ENCODE assay signal across 15 mouse cellular contexts in genomic region chr12:117479014-117479413, GRCm38 (mm10). TPM values are rescaled to one million over a fixed set of nuclear protein-coding genes. Genes with fewer than 3 reads are reported as not detected.
A peak's percentile ranks its signal among the peaks of the same experiment; 100 is the strongest.
DNase-seq lines count a peak whose midpoint lies in the region; ATAC-seq and TF ChIP-seq lines count a peak whose summit lies in the region.
"Had no signal": no experiment of that assay in that cellular context is flagged by ENCODE, and none has a peak within 500 bp of the region (broad histone marks: within the 10 kb centered on the region; RNA-seq: fewer than 3 reads in every experiment).

No protein-coding gene starts in this region.

- peaks cover 2% of the 10 kb centered on the region; the same call in 1 of the 2 replicates for H3K36me3 ChIP-seq in heart, adult 2 months (ENCODE audit: control insufficient read depth, insufficient read depth, low read length)
- H3K36me3 ChIP-seq in lung, embryonic 15.5 days: no peaks in the 10 kb centered on the region
- H3K36me3 ChIP-seq in lung, postnatal 0 days (ENCODE audit: insufficient read depth, low read length): no peaks in the 10 kb centered on the region
- H3K36me3 ChIP-seq in splenic B cell, adult 2 months (ENCODE audit: control insufficient read depth, insufficient read depth, low read length, poor library complexity, severe bottlenecking): no peaks in the 10 kb centered on the region

- peaks cover 9% of the 10 kb centered on the region for H3K4me1 ChIP-seq in heart, adult 2 months (ENCODE audit: control insufficient read depth, insufficient read depth, low read length)
- H3K4me1 ChIP-seq in lung, embryonic 15.5 days: peaks cover 25% of the 10 kb centered on the region
- H3K4me1 ChIP-seq in lung, postnatal 0 days (ENCODE audit: insufficient read depth, low read depth, low read length): no peaks in the 10 kb centered on the region

- no peaks in the 10 kb centered on the region for H3K9me3 ChIP-seq in lung, embryonic 15.5 days
- no peaks in the 10 kb centered on the region for H3K9me3 ChIP-seq in lung, postnatal 0 days (ENCODE audit: low read length)

- H3K27ac ChIP-seq in heart, adult 2 months: no peak overlapping the region
- peak overlapping the region; percentile 76 for H3K27ac ChIP-seq in lung, embryonic 15.5 days
- peak overlapping the region; percentile 20; the same call in 1 of the 2 replicates for H3K27ac ChIP-seq in lung, postnatal 0 days (ENCODE audit: low read length)

- intact Hi-C loops in heart, adult 2 months (cut with DNase I): no loop called here

- no peaks in the 10 kb centered on the region for H3K79me2 ChIP-seq in heart, adult 2 months (replicated peaks; ENCODE audit: control insufficient read depth, insufficient read depth, low read length)

- TF ChIP-seq EP300 in heart, adult 2 months (IDR thresholded peaks at IDR 0.05; ENCODE audit: insufficient read depth, low read depth, low read length): no peak
- TF ChIP-seq EP300 in lung, postnatal 0 days (IDR thresholded peaks at IDR 0.05): no peak

- H3K27me3 ChIP-seq in heart, adult 2 months (ENCODE audit: control insufficient read depth, insufficient read depth, low read length): no peaks in the 10 kb centered on the region
- no peaks in the 10 kb centered on the region for H3K27me3 ChIP-seq in lung, embryonic 15.5 days
- H3K27me3 ChIP-seq in lung, postnatal 0 days (replicated peaks; ENCODE audit: insufficient read depth, low read length): no peaks in the 10 kb centered on the region
- no peaks in the 10 kb centered on the region for H3K27me3 ChIP-seq in splenic B cell, adult 2 months (ENCODE audit: control insufficient read depth, insufficient read depth, low read length, poor library complexity, severe bottlenecking)

- H3K4me2 ChIP-seq in lung, embryonic 15.5 days: 0 out of 2 replicates have a peak overlapping the region, but pooled peaks have one; percentile 8
- H3K4me2 ChIP-seq in lung, postnatal 0 days (replicated peaks; ENCODE audit: low read depth, low read length): no peak overlapping the region

- WGBS in heart, adult 2 months: 30% methylated on average over 3 of the region's 3 CpGs
- WGBS in lung, embryonic 15.5 days: 58% methylated on average over 3 of the region's 3 CpGs
- 35% methylated on average over 3 of the region's 3 CpGs for WGBS in lung, postnatal 0 days

- no peak for TF ChIP-seq POLR2A in heart, adult 2 months (IDR thresholded peaks at IDR 0.05; ENCODE audit: insufficient read depth, low read depth, low read length)

- DNase-seq in heart, adult 11 months: peak; percentile 96
- DNase-seq in heart, adult 2 months: no peak
- DNase-seq in lung, postnatal 14 days: no peak
- peak; percentile 60 for DNase-seq in lung, postnatal 0 days (ENCODE audit: low spot score)
- DNase-seq in splenic B cell, adult 2 months (ENCODE audit: low read depth, low spot score): peak; percentile 12
- DNase-seq in thymus, postnatal 4 days: no peak
- no peak for DNase-seq in kidney, postnatal 14 days
- DNase-seq: B cell, adult 2 months; cerebellum, adult 9-10 months; embryo, embryonic 11 days; heart, postnatal 14 days; left cerebral cortex, postnatal 4 days; thymus, postnatal 14 days had no signal

- no peak overlapping the region for H3K4me3 ChIP-seq in heart, adult 2 months
- no peak overlapping the region for H3K4me3 ChIP-seq in lung, embryonic 15.5 days
- H3K4me3 ChIP-seq in lung, postnatal 0 days (ENCODE audit: low read depth, low read length): no peak overlapping the region

- H3K9ac ChIP-seq in heart, adult 2 months (ENCODE audit: low read depth, low read length): no peak overlapping the region
- no peak overlapping the region for H3K9ac ChIP-seq in lung, embryonic 15.5 days
- H3K9ac ChIP-seq in lung, postnatal 0 days (replicated peaks; ENCODE audit: low read depth): no peak overlapping the region

- no peak for TF ChIP-seq CTCF in heart, adult 2 months (IDR thresholded peaks at IDR 0.05)
- no peak for TF ChIP-seq CTCF in lung, postnatal 0 days (IDR thresholded peaks at IDR 0.05)

- ATAC-seq in lung, embryonic 15.5 days (ENCODE audit: borderline replicate concordance, extremely low read depth, low FRiP score, low TSS enrichment): peak; percentile 53; the same call in 1 of the 2 replicates
- ATAC-seq in lung, postnatal 0 days: peak; percentile 69
- ATAC-seq: inflammation-experienced regulatory T-cells, adult 6 months had no signal

RNA-seq across cellular contexts. Expression of gene Rapgef5, which starts 37.3 kb away (rescaled TPM):
- total RNA-seq in heart, adult 2 months (2021): 10 to 100 TPM; 29.9 to 33.0 TPM
- polyA plus RNA-seq in heart, adult 2 months (2012; rRNA removed): 11.4 and 21.2 TPM in 2 replicates
- polyA plus RNA-seq in lung, embryonic 15.5 days (2015; fragmentation: Nextera tagmentation; extraction: Ambion mirVana): 23.5 and 25.3 TPM in 2 replicates
- polyA plus RNA-seq in lung, postnatal 0 days (2015; fragmentation: Nextera tagmentation; extraction: Ambion mirVana): 47.4 and 52.1 TPM in 2 replicates

Comparison
In these comparisons a context has a peak if more than half of its experiments do, and no peak if none do; other contexts are left out.
1. DNase-seq: peak in heart, adult 11 months (single experiment), lung, postnatal 0 days (single experiment) and splenic B cell, adult 2 months (single experiment); none in heart, adult 2 months (0 of 2), lung, postnatal 14 days (single experiment), thymus, postnatal 4 days (single experiment) and kidney, postnatal 14 days (single experiment).